Mouse (Mus musculus) kidney, postnatal 0 days (tissue): ENCODE measurements around the gene Lce1a2. TPM values are rescaled to one million over a fixed set of nuclear protein-coding genes. Genes with fewer than 3 reads are reported as not detected.
"Not testable (repeated sequence)": the region's sequence is repeated elsewhere in the genome, so short reads cannot be mapped to it uniquely, and the experiment has no call there.

Experiments used
- ATAC-seq: fragments of 200-750 bp; cut with Nextera tagmentation; replicated peaks from 2 replicates; pipeline ENCODE4 v1.8.0; 2017; ENCODE audit warnings: low read depth, moderate number of reproducible peaks, moderate TSS enrichment, moderate library complexity; ENCODE audit not compliant: low FRiP score
- DNase-seq: peaks from one replicate; pipeline ENCODE4 v3.0.0-alpha.2; 2016; ENCODE audit warnings: low spot score
- H3K27ac ChIP-seq: fragments of 300-500 bp; sonication (generic); 2 replicates; pipeline ENCODE4 v1.5.1; 2014; ENCODE audit warnings: mild to moderate bottlenecking
- H3K27me3 ChIP-seq: fragments of 300-500 bp; sonication (generic); 2 replicates; pipeline ENCODE4 v1.6.1; 2014; ENCODE audit warnings: low read length, mixed read lengths; ENCODE audit not compliant: insufficient read depth
- H3K36me3 ChIP-seq: fragments of 300-500 bp; sonication (generic); 2 replicates; pipeline ENCODE4 v1.6.1; 2014; ENCODE audit warnings: low read length, mixed read lengths; ENCODE audit not compliant: insufficient read depth
- H3K4me1 ChIP-seq: fragments of 300-500 bp; sonication (generic); replicated peaks from 2 replicates; pipeline ENCODE4 v1.6.1; 2014; ENCODE audit warnings: antibody characterized with exemption, low read length, mixed read lengths; ENCODE audit not compliant: insufficient read depth
- H3K4me2 ChIP-seq: fragments of 300-500 bp; sonication (generic); 2 replicates; pipeline ENCODE4 v1.6.1; 2014; ENCODE audit warnings: mild to moderate bottlenecking, low read length, moderate library complexity, mixed read lengths
- H3K4me3 ChIP-seq: fragments of 300-500 bp; sonication (generic); replicated peaks from 2 replicates; pipeline ENCODE4 v1.5.1; 2014; ENCODE audit warnings: low read depth, low read length
- H3K9ac ChIP-seq: fragments of 300-500 bp; sonication (generic); 2 replicates; pipeline ENCODE4 v1.6.1; 2014; ENCODE audit warnings: low read depth, low read length
- H3K9me3 ChIP-seq: fragments of 300-500 bp; sonication (generic); replicated peaks from 2 replicates; pipeline ENCODE4 v1.6.1; 2016; ENCODE audit warnings: low read length, inconsistent platforms, mixed read lengths
- CTCF ChIP-seq: IDR thresholded peaks from 2 replicates; pipeline ENCODE4 v1.5.1; 2016; ENCODE audit warnings: antibody characterized with exemption, low read depth, mild to moderate bottlenecking, moderate library complexity
- WGBS: fragments of 180-500 bp; shearing (Covaris S2); extraction: QIAGEN DNeasy Blood & Tissue Kit; methylation state at CpG from one replicate; pipeline ENCODE4 v1.1.7; 2014; 5-methylcytosine and 5-hydroxymethylcytosine counted together
- polyA plus RNA-seq: library from polyadenylated mRNA; unstranded; fragments of >200 nt; fragmentation: Nextera tagmentation; extraction: Ambion mirVana; gene quantifications from 2 replicates; pipeline ENCODE4 v1.2.1, GENCODE M21; 2015

Gene Lce1a2
- polyA plus RNA-seq = not detected in 2 replicates

DNA sequence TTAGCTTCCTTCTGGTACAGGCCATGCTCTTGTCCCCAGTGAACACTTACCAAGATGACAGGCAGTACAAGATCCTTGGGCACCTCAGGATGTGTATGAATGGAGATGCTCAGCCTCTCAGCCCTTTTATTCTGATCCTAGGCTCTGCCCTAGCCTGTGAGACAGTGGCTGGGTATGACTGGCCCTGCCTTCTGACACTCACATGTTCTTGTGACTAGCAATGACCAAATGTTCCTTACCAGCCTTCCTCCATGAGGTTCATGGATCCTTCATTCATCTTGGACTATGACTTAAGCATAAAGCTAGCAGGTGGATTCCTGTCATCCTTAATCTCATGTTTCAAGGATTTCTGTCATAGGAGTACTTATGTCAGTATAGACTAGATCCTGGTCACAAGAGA lies at the start of gene Lce1a2:
Gene Lce1a2, minus strand, starts transcription at position 101 of the 400 bp plus-strand sequence.
- Histone ChIP-seq H3K9ac (no peak within 1 kb of the TSS), H3K9me3 (no peaks in the 10 kb centered on the region), H3K4me1 (no peaks in the 10 kb centered on the region), H3K4me2 (no peak within 1 kb of the TSS), H3K27me3 (no peaks in the 10 kb centered on the region), H3K4me3 (no peak within 1 kb of the TSS), H3K36me3 (no peaks in the 10 kb centered on the region), H3K27ac (no peak within 1 kb of the TSS)
- ATAC-seq (no peak), DNase-seq (no peak)
- no peak for TF ChIP-seq CTCF

DNA sequence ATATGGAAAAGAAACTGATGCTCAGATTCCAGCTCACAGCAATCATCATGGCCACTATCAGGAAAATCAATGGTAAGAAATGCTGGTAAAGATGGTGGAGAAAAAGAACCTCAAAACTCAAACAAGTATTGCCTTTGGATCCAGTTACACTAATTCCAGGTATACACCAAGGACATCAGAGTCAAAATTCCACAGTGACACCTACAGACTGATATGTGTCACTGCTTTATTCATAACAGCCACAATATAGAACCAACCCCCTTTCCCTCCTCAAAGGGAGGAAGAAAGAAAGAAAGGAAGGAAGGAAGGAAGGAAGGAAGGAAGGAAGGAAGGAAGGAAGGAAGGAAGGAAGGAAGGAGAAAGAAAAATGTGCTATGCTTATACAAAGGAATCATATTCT lies 45.0 kb upstream of the Lce1a2 start:
- no peak overlapping the region for H3K4me2 ChIP-seq
- H3K27me3 ChIP-seq = no peaks in the 10 kb centered on the region
- no peaks in the 10 kb centered on the region for H3K4me1 ChIP-seq
- no peak for ATAC-seq
- H3K4me3 ChIP-seq = no peak overlapping the region
- no peak overlapping the region for H3K9ac ChIP-seq
- DNase-seq = no peak
- no peaks in the 10 kb centered on the region for H3K9me3 ChIP-seq
- TF ChIP-seq CTCF = peak; percentile 42; the same call in 1 of the 2 replicates
- H3K36me3 ChIP-seq = no peaks in the 10 kb centered on the region
- H3K27ac ChIP-seq = no peak overlapping the region

DNA sequence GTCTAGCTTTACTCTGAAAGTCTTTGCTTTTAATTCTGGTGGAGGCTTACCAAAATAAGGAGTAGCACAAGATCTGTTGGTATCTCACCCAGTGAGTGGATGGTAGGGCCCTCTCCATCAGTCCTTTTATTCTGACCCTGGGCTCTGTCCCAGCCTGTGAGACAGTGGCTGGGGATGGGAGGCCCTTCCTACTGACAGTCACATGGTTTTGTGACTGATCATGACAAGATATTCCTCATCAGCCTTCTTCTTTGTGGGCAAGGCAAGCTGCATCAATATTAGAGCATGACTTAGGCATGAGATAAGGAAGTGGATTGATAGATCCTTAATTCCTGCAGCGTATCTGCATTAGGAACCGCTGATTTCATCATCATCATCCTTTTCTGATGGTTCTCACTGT lies 38.9 kb upstream of the Lce1a2 start, which contains the start of gene Lce1e:
Gene Lce1e, minus strand, starts transcription at position 101 of the 400 bp plus-strand sequence.
- H3K9ac ChIP-seq = no peak within 1 kb of the TSS
- H3K27me3 ChIP-seq = no peaks in the 10 kb centered on the region
- no peak within 1 kb of the TSS for H3K27ac ChIP-seq
- no peak for DNase-seq
- H3K4me2 ChIP-seq = no peak within 1 kb of the TSS
- H3K36me3 ChIP-seq = no peaks in the 10 kb centered on the region
- H3K4me3 ChIP-seq = no peak within 1 kb of the TSS
- no peaks in the 10 kb centered on the region for H3K9me3 ChIP-seq
- H3K4me1 ChIP-seq = no peaks in the 10 kb centered on the region
- ATAC-seq = no peak
- 92% methylated on average over 2 of the region's 2 CpGs for WGBS
- no peak for TF ChIP-seq CTCF

DNA sequence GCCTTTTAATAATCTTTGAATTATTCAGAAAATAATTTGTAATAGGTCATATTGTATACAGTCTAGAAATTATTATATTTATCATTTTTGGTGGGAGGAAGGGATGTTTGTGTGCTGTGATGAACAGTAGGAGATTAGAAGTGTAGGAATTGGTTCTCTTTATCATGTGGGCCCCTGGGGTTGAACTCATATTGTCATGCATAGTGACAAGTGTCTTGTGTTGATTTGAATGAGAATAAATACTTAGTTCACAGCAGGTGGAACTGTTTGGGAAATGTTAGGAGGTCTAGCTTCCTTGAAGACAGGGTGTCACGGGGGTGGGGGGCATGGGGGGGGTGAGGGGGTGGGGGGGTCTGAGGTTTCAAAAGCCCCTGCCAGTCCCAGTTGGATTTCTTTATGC lies 24.5 kb upstream of the Lce1a2 start:
- WGBS = 9% methylated on average over 1 of the region's 1 CpGs
- Histone ChIP-seq H3K4me3 (no peak overlapping the region), H3K9me3 (no peaks in the 10 kb centered on the region), H3K27ac (no peak overlapping the region), H3K27me3 (no peaks in the 10 kb centered on the region), H3K36me3 (no peaks in the 10 kb centered on the region), H3K4me1 (no peaks in the 10 kb centered on the region), H3K9ac (no peak overlapping the region), H3K4me2 (no peak overlapping the region)
- DNase-seq (no peak), ATAC-seq (no peak)
- TF ChIP-seq CTCF = no peak

DNA sequence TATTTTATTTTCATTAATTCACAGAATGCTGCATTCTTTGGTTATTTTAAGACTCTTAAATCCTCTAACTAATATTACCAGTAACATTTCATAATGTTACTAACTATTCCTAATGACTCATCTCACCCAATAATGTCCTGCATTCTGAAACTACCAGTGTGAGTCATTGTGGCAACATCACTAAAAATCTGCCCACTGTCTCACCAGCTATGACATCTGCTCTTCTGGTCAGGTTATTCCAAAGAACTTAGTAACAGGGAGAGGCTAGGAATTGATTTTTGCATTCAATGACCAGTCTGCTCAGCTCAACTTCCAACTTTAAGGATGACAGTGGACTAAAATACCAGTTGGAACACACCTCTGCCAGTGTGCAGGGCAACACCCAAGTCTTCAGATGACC lies 21.6 kb upstream of the Lce1a2 start:
- DNase-seq (no peak), ATAC-seq (no peak)
- Histone ChIP-seq H3K27me3 (no peaks in the 10 kb centered on the region), H3K27ac (no peak overlapping the region), H3K4me1 (no peaks in the 10 kb centered on the region), H3K36me3 (no peaks in the 10 kb centered on the region), H3K4me2 (no peak overlapping the region), H3K9ac (no peak overlapping the region), H3K4me3 (no peak overlapping the region), H3K9me3 (no peaks in the 10 kb centered on the region)
- no peak for TF ChIP-seq CTCF

DNA sequence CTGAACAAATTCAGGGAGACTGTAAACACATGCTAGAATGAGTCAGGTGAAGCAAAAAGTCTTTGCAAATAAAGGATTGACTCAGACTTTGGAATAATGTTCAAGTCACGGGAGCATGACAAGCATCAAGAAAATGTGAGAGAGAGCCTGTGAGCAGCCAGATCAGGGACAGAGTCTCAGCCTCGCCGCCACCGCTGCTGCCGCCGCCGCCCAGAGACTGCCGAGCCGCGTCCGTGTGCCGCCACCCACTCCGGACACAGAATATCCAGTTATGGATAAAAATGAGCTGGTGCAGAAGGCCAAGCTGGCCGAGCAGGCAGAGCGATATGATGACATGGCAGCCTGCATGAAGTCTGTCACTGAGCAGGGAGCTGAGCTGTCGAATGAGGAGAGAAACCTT lies 19.0 kb upstream of the Lce1a2 start:
- WGBS = 81% methylated on average over 16 of the region's 16 CpGs
- not testable (repeated sequence) for H3K27ac ChIP-seq, H3K27me3 ChIP-seq, H3K36me3 ChIP-seq, DNase-seq, H3K4me3 ChIP-seq, H3K4me2 ChIP-seq, H3K4me1 ChIP-seq, ATAC-seq, H3K9me3 ChIP-seq, H3K9ac ChIP-seq

DNA sequence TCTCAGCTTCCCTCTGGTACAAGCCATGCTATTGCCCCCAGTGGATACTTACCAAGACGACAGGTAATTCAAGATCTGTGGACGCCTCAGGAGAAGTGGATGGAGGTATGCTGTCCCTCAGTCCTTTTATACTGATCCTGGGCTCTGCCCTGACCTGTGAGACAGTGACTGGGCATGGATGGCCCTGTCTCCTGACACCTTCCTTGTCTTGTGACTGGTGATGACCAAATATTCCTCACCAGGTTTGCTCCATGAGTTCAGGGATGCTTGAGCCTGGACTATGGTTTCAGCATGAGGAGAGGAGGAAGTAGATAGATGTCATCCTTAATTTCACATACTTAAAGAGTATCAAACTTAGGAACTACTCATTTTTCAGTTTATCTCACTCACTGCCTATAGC lies 17.0 kb upstream of the Lce1a2 start, which contains the start of gene Lce1d:
Gene Lce1d, minus strand, starts transcription at position 101 of the 400 bp plus-strand sequence.
- no peaks in the 10 kb centered on the region for H3K4me1 ChIP-seq
- H3K9ac ChIP-seq = no peak within 1 kb of the TSS
- no peaks in the 10 kb centered on the region for H3K9me3 ChIP-seq
- 71% methylated on average over 2 of the region's 2 CpGs for WGBS
- no peak within 1 kb of the TSS for H3K4me2 ChIP-seq
- DNase-seq (no peak), ATAC-seq (no peak)
- no peaks in the 10 kb centered on the region for H3K27me3 ChIP-seq
- no peak within 1 kb of the TSS for H3K4me3 ChIP-seq
- no peak within 1 kb of the TSS for H3K27ac ChIP-seq
- H3K36me3 ChIP-seq = no peaks in the 10 kb centered on the region
- TF ChIP-seq CTCF = no peak
